Mouse (Mus musculus): ENCODE data around the gene Plpp7. TPM values are rescaled to one million over a fixed set of nuclear protein-coding genes. Genes with fewer than 3 reads are reported as not detected.

The Plpp7 gene
- polyA plus RNA-seq, 1 experiment from 2014 or later, result 5.7 TPM

GRCm38 (mm10) chr2:32144633-32145032 is 49.3 kb downstream of the Plpp7 start:
- H3K9me3 ChIP-seq, result no peaks in the 10 kb centered on the region
- H3K27me3 ChIP-seq, result no peaks in the 10 kb centered on the region
- no peak for ATAC-seq (ENCODE audit: insufficient number of reproducible peaks, insufficient read depth, low FRiP score, low TSS enrichment, low read depth)
- no peak overlapping the region for H3K4me2 ChIP-seq
- H3K36me3 ChIP-seq, result no peaks in the 10 kb centered on the region
- H3K4me1 ChIP-seq, result no peaks in the 10 kb centered on the region
- H3K4me3 ChIP-seq, result no peak overlapping the region
- WGBS, result 79% methylated on average over 5 of the region's 5 CpGs
- no peak overlapping the region for H3K27ac ChIP-seq
- no peak overlapping the region for H3K9ac ChIP-seq

- WGBS, result 73% methylated on average over 5 of the region's 5 CpGs
- ATAC-seq (ENCODE audit: insufficient number of reproducible peaks, insufficient read depth, low FRiP score, low TSS enrichment, low read depth), result no peak
These were observed 51.4 kb downstream of the Plpp7 start for GRCm38 (mm10) chr2:32146617-32147162.

DNA sequence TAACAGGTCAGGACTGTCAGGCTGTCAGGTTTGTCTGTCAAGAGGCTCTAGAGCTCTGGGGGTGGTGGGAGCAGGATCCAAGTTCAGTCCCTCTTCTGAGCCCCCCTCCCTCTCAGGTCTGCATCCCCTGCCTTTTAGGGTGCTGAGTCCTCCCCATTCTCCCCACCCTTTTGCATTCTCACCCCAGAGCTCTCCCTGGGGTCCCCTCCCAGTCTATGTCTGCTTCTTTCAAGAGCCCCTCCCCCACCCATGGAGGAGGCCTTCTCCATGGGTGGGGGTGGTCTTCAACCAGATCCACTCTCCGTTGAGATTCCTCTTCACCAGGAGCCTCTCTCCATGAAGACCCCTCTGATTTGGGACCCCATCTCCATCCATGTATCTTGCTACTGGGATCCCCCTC is 54.8 kb downstream of the Plpp7 start:
- peak overlapping the region; percentile 99 for H3K27ac ChIP-seq
- H3K9ac ChIP-seq, result peak overlapping the region; percentile 99
- no peaks in the 10 kb centered on the region for H3K9me3 ChIP-seq
- peak overlapping the region; percentile 88 for H3K4me3 ChIP-seq
- no peak for ATAC-seq (ENCODE audit: insufficient number of reproducible peaks, insufficient read depth, low FRiP score, low TSS enrichment, low read depth)
- H3K36me3 ChIP-seq, result no peaks in the 10 kb centered on the region
- peak overlapping the region; percentile 96 for H3K4me2 ChIP-seq
- WGBS, result 30% methylated on average over 1 of the region's 1 CpGs
- no peaks in the 10 kb centered on the region for H3K27me3 ChIP-seq
- peaks cover 37% of the 10 kb centered on the region for H3K4me1 ChIP-seq

More at GRCm38 (mm10) chr2:32146617-32147162, 51.4 kb downstream of the Plpp7 start:
- Histone ChIP-seq H3K9me3 (no peaks in the 10 kb centered on the region), H3K27ac (no peak overlapping the region), H3K36me3 (no peaks in the 10 kb centered on the region), H3K9ac (no peak overlapping the region), H3K27me3 (no peaks in the 10 kb centered on the region), H3K4me2 (no peak overlapping the region), H3K4me3 (no peak overlapping the region), H3K4me1 (0 out of 2 replicates have a peak, but pooled peaks cover 6% of the 10 kb centered on the region)

GRCm38 (mm10) chr2:32150562-32150923 is 55.2 kb downstream of the Plpp7 start:
- 9% methylated on average over 7 of the region's 7 CpGs for WGBS
- peaks cover 41% of the 10 kb centered on the region for H3K4me1 ChIP-seq
- peak overlapping the region; percentile 88 for H3K4me3 ChIP-seq
- H3K4me2 ChIP-seq, result peak overlapping the region; percentile 96
- H3K9me3 ChIP-seq, result no peaks in the 10 kb centered on the region
- no peak for ATAC-seq (ENCODE audit: insufficient number of reproducible peaks, insufficient read depth, low FRiP score, low TSS enrichment, low read depth)
- H3K36me3 ChIP-seq, result no peaks in the 10 kb centered on the region
- H3K27ac ChIP-seq, result peak overlapping the region; percentile 99
- H3K27me3 ChIP-seq, result no peaks in the 10 kb centered on the region
- peak overlapping the region; percentile 99 for H3K9ac ChIP-seq

- WGBS, result under 1% methylated on average over 87 of the region's 117 CpGs
- peak within 1 kb of the TSS; percentile 88 for H3K4me3 ChIP-seq
- H3K4me2 ChIP-seq, result peak within 1 kb of the TSS; percentile 96
- H3K9me3 ChIP-seq, result no peaks in the 10 kb centered on the region
- no peaks in the 10 kb centered on the region for H3K27me3 ChIP-seq
- peak; percentile 77 for ATAC-seq (ENCODE audit: insufficient number of reproducible peaks, insufficient read depth, low FRiP score, low TSS enrichment, low read depth)
- peak within 1 kb of the TSS; percentile 99 for H3K9ac ChIP-seq
- H3K27ac ChIP-seq, result peak within 1 kb of the TSS; percentile 99
- peaks cover 47% of the 10 kb centered on the region for H3K4me1 ChIP-seq
- no peaks in the 10 kb centered on the region for H3K36me3 ChIP-seq
These were observed 55.8 kb downstream of the Plpp7 start, which contains the start of gene Prrc2b for GRCm38 (mm10) chr2:32150924-32151659. Prrc2b (plus strand) TSS chr2:32151082.

DNA sequence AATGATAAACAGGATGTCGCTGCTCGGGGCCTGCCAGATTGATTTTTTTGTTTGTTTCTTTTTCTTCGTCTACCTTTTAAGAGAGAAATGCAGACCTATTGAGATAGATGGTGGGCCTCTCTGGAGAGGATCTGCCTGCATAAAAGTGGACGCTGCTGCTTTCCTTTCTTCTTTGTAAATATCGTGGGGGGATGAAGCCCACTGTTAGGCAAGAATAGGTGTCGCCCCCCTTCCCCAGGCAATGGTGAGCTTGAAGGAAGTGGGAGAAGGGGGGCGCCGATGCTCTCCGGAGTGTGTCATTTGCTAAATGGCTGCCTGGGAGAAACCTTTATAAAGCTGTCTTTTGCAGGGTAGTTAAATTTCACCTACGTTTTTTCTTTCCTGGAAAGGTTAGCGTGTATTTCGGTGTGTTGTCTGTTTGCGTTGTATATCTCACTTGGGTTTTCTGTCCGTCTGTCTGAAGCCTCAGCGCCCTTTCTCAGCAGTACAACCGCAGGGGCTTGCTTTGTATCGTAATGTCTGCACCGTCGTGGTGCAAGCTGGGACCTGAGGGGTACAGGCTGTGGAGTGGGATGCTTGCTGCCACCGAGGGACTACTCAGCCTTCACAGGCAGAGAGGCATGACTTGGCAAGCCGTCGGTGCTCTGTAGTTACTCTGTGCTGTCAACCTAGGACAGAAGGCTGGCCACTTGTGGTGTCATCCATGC is 56.5 kb downstream of the Plpp7 start:
- Histone ChIP-seq H3K27ac (peak overlapping the region; percentile 99), H3K4me1 (peaks cover 54% of the 10 kb centered on the region), H3K4me2 (peak overlapping the region; percentile 96), H3K9ac (peak overlapping the region; percentile 99), H3K9me3 (no peaks in the 10 kb centered on the region), H3K4me3 (peak overlapping the region; percentile 88), H3K27me3 (no peaks in the 10 kb centered on the region), H3K36me3 (no peaks in the 10 kb centered on the region)
- WGBS, result under 1% methylated on average over 22 of the region's 22 CpGs
- no peak for ATAC-seq (ENCODE audit: insufficient number of reproducible peaks, insufficient read depth, low FRiP score, low TSS enrichment, low read depth)

DNA sequence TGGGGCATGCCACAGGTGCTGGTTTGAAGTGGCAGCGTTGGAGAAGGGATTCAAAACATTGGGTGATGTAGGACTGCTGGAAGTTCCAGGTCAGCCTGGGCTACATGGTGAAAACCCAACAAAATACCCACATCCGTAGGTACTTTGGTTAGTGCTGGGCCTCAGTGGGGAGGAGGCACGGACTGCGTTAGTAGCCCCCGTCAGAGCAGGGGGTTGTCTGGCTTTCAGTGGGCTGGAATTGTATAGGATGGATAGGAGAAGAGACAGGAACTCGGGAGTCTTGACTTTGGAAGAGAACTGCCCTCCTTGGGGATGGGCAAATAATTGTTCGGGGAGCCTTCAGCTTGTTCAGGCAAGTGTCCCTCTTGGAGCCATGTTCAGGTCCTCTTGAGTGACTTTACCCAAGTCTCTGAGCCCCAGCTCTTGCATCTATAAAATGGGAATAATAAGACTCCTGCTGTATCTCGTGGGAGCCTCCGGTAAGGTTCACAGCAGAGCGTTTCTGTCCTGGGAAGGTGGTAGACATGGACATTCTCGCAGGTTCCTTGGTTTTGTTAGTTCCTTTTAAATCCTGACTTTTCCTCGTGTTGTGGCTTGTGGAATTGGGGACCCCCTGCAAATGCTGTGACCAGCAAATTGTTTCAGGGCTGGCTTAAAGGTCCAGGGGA is 57.2 kb downstream of the Plpp7 start:
- WGBS, result 17% methylated on average over 12 of the region's 12 CpGs
- Histone ChIP-seq H3K4me1 (peaks cover 61% of the 10 kb centered on the region), H3K27me3 (no peaks in the 10 kb centered on the region), H3K27ac (peak overlapping the region; percentile 99), H3K4me2 (peak overlapping the region; percentile 96), H3K36me3 (no peaks in the 10 kb centered on the region), H3K4me3 (peak overlapping the region; percentile 88), H3K9ac (peak overlapping the region; percentile 99), H3K9me3 (no peaks in the 10 kb centered on the region)
- ATAC-seq (ENCODE audit: insufficient number of reproducible peaks, insufficient read depth, low FRiP score, low TSS enrichment, low read depth), result no peak

DNA sequence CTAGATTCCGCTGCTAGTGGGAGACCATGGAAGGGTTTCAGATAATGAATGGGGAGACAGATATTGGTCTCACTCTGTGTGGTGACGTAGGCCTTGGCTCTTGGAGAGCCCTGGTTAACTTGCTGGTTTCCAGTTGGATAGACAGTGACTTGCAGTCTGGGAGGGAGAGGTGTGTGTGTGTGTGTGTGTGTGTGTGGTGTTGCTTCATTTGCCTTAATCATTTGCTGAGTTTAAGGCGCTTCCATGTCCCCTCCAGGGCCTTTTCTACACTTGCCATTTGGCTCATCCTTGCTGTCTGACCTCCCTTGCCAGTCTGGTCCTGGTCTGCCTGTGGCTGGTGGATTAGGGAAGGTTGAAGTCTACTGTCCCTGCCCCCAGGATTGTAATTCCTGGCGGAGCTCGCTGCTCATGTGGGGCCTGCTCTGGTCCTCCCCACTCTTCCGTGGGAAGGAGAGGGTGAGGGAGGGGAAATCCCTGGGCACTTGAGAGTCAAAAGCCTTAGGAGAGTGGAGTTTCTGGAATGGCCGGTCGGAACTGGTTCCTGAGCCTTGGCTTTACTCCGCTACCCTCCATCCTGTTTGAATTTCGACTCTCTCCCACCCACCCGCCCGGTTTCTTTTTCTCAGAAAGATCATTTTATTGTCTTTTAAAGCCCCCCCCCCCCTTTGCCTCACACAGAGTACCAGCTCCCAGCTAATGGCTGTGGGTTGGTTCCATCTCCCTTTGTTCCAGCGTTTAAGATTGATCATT is 57.9 kb downstream of the Plpp7 start:
- Histone ChIP-seq H3K4me1 (peaks cover 67% of the 10 kb centered on the region), H3K9ac (peak overlapping the region; percentile 99), H3K27ac (peak overlapping the region; percentile 99), H3K4me3 (peak overlapping the region; percentile 88), H3K36me3 (no peaks in the 10 kb centered on the region), H3K4me2 (peak overlapping the region; percentile 96), H3K27me3 (no peaks in the 10 kb centered on the region), H3K9me3 (no peaks in the 10 kb centered on the region)
- 4% methylated on average over 13 of the region's 13 CpGs for WGBS
- no peak for ATAC-seq (ENCODE audit: insufficient number of reproducible peaks, insufficient read depth, low FRiP score, low TSS enrichment, low read depth)

- H3K36me3 ChIP-seq, result no peaks in the 10 kb centered on the region
- no peak for ATAC-seq (ENCODE audit: insufficient number of reproducible peaks, insufficient read depth, low FRiP score, low TSS enrichment, low read depth)
- peak overlapping the region; percentile 88 for H3K4me3 ChIP-seq
- H3K27ac ChIP-seq, result peak overlapping the region; percentile 99
- H3K27me3 ChIP-seq, result no peaks in the 10 kb centered on the region
- no peaks in the 10 kb centered on the region for H3K9me3 ChIP-seq
- H3K4me1 ChIP-seq, result peaks cover 72% of the 10 kb centered on the region
- H3K4me2 ChIP-seq, result peak overlapping the region; percentile 96
- peak overlapping the region; percentile 99 for H3K9ac ChIP-seq
- 24% methylated on average over 4 of the region's 4 CpGs for WGBS
These were observed 58.4 kb downstream of the Plpp7 start for GRCm38 (mm10) chr2:32153791-32154119.

DNA sequence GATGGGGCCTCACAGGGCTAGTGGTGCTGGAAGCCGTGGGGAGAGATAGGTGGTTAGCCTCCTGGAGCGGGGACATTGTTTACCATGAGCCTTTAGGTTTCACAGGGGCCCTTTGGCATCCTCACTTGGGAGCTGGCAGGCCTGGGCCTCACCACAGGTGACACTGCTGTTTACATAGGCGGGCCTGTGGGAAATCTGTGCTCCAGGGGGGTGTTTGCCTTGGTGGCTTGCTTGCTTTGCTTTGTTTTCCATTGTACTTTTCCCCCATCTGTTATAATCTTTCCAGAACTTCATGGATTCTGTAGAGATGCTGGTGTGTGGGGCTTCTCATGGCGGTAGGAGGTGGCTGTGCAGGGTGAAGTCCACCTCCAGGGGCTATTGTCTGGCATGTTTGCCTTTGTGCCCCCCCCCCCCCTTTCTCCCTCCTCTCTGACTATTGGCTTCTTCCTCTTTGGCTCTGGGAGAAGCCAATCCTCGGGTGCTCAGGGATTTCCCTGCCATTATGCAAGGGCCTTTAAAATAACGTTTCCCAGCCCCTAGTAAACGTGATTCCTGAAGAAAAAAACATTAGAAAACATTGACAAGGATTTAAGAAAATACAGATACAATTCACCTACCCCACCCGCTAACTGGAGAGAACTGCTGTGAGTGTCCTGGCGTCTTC is 59.1 kb downstream of the Plpp7 start:
- Histone ChIP-seq H3K27me3 (no peaks in the 10 kb centered on the region), H3K9ac (peak overlapping the region; percentile 99; the same call in 1 of the 2 replicates), H3K9me3 (no peaks in the 10 kb centered on the region), H3K4me2 (peak overlapping the region; percentile 96), H3K4me3 (peak overlapping the region; percentile 88), H3K27ac (peak overlapping the region; percentile 99), H3K4me1 (peaks cover 75% of the 10 kb centered on the region), H3K36me3 (0 out of 2 replicates have a peak, but pooled peaks cover 3% of the 10 kb centered on the region)
- 26% methylated on average over 9 of the region's 9 CpGs for WGBS
- ATAC-seq (ENCODE audit: insufficient number of reproducible peaks, insufficient read depth, low FRiP score, low TSS enrichment, low read depth), result no peak
